Mouse (Mus musculus) embryo, embryonic 11.5 days (tissue): Measurements from ENCODE around the gene Cdhr4.
"Not testable (repeated sequence)": the region's sequence is repeated elsewhere in the genome, so short reads cannot be mapped to it uniquely, and the experiment has no call there.

Source experiments
- DNase-seq: peaks from one replicate; pipeline ENCODE4 v3.0.0-alpha.2; 2012; ENCODE audit warnings: low read depth, low spot score

Cdhr4 gene

DNA sequence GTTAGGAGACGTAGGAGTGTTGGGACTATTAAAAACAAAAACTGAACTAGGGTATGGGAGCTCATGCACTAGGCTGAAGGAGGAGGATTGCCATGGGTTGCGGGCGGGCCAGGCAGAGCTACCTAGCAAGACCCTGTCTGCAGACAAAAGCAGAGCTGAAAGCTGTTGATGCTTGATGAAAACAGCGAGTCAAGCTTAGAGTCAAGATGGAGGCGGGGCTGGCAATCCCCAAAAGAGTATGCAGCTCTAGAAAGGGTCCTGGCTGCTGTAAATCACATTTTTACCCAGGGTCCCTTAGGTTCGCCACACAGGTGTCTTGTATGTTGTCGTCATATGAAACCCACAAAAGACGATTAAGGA, 11.2 kb downstream of the Cdhr4 start:
- DNase-seq = no peak

DNA sequence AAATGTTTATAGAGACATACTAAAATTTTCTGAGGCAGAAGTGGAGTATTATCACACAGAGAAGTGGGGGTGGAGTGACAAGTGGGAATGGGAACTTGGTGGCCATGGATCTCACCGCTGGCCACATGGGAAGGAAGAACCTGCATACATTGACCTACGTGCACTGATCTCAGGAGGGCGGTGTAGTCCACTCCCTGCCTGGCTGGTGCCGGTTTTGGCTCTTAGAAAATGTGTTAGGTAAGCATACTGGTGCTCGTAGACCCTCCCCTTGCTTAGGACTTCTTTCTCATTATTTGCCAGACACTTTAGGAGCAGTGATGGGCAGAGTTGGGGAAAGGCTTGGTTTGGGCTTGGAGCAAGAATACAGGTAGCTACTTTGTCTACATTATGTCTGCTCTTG, 15.7 kb downstream of the Cdhr4 start:
- no peak for DNase-seq

DNA sequence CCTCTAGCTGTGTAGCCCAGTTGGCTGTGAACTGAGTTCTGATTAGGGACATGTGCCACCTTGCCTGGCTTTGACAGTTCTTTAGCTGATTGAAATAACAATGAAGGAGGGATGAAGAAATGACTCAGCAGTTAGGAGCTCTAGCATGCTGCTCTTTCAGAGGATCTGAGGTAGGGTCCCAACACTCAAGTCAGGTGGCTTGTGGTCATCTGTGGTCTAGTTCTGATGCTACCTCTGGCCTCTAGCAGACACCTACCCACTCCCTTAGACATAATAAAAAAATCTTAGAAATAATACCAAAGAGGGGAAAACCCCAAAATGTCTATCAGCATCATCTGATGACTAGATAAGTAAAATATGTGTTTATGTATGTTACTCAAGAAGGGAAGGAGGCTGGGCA, 18.1 kb downstream of the Cdhr4 start:
- no peak for DNase-seq

GRCm38 (mm10) chr9:108013577-108013976, 21.3 kb downstream of the Cdhr4 start:
- DNase-seq = not testable (repeated sequence)

- DNase-seq = no peak
Measured at GRCm38 (mm10) chr9:108017127-108017526, 24.8 kb downstream of the Cdhr4 start.

GRCm38 (mm10) chr9:108020741-108021140, 28.4 kb downstream of the Cdhr4 start:
- DNase-seq = no peak

GRCm38 (mm10) chr9:108023216-108023615, 30.9 kb downstream of the Cdhr4 start:
- no peak for DNase-seq

DNA sequence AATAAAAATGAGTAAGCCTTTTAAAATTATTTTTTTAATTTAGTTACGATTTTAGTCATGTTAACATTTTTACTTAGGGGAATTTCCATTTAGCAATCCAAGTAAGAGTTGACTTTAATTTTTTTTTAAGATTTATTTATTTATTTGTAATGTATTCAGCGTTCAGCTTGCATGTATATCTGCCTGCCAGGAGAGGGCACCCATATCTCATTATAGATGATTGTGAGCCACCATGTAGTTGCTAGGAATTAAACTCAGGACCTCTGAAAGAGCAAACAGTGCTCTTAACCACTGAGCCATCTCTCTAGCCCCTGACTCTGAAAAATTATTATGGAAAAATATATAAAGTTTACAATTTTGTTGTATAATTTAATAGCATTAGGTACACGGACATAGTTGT, 34.3 kb downstream of the Cdhr4 start:
- no peak for DNase-seq

DNA sequence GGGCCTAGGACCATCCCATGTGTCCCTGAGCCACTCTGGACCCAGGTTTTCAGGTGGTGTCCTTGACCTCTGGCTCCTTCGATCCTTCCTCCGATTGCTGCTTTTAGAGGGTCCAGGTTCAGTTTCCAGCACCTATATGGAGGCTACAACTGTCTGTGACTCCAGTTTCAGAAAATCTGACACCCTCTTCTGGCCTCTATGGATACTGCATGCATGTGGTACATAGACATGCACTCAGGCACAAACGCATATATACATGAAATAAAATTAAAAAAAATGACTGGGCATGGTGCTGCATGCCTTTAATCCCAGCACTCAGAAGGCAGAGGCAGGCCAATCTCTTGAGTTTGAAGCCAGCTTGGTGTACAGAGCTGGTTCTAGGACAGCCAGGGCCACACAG, 35.6 kb downstream of the Cdhr4 start:
- no peak for DNase-seq

DNA sequence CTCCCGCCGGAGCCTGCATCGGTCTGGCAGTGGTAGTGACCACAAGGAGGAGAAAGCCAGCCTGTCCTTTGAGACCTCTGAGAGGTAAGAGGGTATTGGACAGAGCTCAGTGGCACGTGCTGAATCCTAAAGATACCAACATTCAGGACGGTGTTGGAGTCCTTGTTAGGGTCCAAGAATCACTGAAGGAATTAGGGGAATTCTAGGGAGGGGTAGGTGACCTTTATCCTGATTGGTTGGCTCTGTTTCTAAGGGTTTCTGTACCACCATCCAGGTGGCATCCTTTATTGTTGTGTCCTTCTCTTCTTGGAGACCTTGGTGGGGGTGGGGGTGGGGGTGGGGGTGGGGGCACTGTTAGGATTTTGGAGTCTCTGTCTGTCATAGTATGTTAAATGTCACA, 39.8 kb downstream of the Cdhr4 start:
- no peak for DNase-seq

DNA sequence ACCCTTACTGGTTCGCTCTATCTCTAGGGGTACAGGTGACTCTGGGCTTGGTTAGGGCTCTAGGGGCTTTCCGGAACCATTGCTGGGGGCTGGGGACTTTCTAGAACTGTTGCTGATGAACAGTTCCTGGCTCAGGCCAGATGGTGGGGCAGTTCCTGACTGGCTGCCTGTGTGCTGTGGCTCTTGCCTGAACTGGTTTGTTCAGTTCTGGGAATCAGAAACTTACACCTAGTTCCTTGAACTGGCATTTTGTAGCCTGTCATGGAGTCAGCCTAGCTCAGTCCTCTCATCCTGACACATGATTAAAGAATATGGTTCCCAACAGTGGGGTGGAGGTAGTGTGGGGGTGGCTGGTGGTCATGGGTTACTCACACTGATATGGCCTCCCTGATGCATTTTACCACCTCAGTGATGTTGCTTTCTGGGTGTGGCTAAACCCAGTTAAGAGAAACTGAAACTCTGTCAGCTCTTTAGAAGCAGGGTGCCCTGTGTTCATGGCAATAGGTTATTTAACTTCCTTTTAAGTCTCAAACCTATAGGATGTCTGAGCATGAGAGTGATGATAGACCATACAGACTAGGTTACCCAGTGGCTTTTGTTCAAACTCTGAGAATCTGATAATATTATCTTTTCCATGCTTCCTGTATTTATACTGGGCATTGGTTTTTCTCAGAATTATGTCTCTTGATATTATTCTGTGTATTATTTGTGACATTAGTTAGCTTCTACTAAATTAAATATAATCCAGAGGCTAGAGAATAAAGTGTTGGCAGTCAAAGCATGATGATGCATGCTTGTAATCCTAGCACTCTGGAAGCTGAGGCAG, 43.2 kb downstream of the Cdhr4 start:
- DNase-seq = no peak

DNA sequence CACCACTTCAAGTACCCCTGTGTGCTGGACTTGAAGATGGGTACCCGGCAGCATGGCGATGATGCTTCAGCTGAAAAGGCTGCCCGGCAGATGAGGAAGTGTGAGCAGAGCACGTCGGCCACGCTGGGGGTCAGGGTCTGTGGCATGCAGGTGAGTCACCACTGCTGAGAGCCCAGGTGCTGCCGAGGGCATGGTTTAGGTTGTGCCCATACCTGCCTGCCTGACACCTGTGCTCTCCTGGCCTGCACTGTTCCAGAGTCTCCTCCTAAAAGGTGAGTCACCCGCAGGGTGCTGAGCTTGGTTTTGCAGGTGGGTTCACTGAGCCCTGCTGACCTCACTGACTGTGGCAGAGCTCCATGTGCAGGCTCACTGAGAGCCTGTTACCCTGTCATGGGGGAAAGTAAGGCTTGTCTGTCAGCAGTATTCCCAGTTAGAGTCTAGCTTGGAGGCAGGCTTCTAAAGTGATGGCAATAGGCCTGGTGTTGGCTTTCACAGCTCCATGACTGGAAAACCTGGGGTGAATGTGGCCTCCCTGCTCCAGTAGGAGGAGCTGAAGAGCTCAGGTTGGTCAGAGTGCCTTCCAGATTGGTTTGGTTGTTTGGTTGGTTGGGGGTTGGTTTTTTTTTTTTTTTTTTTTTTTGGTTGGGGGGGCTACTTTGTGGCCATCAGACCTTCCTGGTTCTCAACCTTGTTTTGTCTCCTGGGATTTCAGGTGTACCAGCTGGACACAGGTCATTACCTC, 52.6 kb downstream of the Cdhr4 start:
- no peak for DNase-seq

DNA sequence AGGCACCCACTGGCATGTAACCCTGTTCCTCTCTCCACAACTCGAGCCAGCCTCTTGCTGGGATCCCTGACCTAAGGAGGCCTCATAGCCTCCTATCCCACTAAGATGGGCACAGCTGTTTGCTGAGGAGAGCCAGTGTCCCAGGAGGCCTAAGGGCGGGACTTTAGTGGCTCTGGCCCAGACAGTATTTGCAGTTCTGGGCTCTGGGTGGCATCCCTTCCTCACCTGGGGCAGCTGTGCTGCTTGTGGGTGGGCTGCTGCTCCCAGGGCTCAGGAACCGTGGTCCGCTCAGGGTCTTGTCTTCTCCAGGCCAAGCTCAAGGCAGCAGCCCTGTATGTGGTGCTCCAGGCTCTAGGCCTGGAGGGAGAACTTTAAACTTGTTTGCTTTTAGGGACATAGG, 54.3 kb downstream of the Cdhr4 start:
- no peak for DNase-seq

GRCm38 (mm10) chr9:108047601-108048565, 55.6 kb downstream of the Cdhr4 start:
- DNase-seq = no peak

GRCm38 (mm10) chr9:108048566-108048955, 56.3 kb downstream of the Cdhr4 start:
- no peak for DNase-seq

DNA sequence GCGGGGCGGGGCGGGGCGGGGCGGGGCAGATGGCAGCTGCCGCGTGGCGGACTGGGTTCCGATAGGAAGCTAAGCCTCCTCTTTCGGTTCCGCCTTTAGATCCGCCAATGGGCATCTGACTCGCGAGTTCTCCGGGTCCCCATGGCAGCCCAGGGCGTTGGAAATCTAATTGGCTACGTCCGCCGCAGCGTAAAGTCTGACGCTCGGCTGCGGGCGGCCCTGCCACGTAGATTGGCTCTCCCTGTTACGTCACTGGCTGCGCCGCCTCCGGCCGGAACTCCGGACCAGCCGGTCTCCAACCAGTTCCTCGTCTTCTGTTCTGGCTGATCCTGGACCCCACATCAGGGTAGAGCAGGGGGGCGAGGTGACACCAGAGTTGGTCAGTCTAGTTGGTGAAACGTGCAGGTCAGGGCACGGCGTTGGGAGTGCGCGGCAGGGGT, 56.7 kb downstream of the Cdhr4 start, which contains the start of gene Gmppb:
Gene Gmppb, plus strand, starts transcription at position 227 of the 440 bp plus-strand sequence.
- DNase-seq = peak; percentile 91
